Comparison of ENCODE assay signal across 13 mouse cellular contexts in the genomic region with DNA sequence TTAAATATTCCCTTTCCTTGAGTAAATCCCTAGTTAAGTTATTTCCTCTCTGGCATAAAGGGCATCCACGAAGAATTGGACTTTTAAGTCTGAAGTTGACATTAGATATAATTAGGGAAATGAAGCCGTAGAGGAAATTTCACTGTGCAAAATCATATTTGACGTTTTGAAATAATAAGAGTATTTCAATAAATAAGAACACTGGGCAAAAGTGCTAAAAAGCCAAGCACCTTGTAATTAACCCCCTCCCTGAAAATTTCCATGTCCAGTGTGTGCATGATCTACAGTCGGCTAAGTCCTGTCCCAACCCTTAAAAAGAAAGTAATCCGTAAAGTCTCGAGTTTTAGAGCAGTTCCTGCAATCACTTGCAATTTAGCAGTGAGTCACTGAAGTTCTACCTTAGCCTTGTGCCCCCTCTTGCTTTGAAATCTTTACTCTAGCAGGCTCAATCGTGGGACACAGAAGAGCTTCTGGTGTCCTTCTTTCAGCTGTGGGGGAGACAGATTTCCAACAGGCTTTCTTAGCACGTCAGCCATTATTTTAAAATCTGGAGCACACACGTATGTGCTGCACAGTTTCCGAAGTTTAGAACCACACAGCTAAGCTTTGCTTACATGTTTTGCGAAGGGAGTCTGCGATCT.
DNase-seq lines count a peak whose midpoint lies in the region; TF ChIP-seq lines count a peak whose summit lies in the region.
"Had no signal": no experiment of that assay in that cellular context is flagged by ENCODE, and none has a peak within 500 bp of the region (broad histone marks: within the 10 kb centered on the region; RNA-seq: fewer than 3 reads in every experiment).

No protein-coding gene starts in this region.

- DNase-seq in cerebellum, adult 8-10 months = peak; percentile 45
- DNase-seq in cerebellum, adult 11 months = no peak
- DNase-seq in kidney, adult 2 months = no peak
- DNase-seq in kidney, adult 9 months = no peak
- peak; percentile 48 for DNase-seq in A20 (ENCODE audit: low read depth, low spot score)
- DNase-seq in thymus, adult 2 months = no peak
- no peak for DNase-seq in liver
- DNase-seq: heart, postnatal 4 days had no signal

- peak overlapping the region; percentile 98 for H3K27ac ChIP-seq in kidney, adult 2 months (ENCODE audit: insufficient read depth, low read depth, low read length)
- H3K27ac ChIP-seq in thymus, adult 2 months (ENCODE audit: control insufficient read depth, insufficient read depth, low read length) = no peak overlapping the region
- H3K27ac ChIP-seq: forebrain, embryonic 10.5 days; kidney, embryonic 15.5 days; liver, embryonic 14.5 days; macrophage had no signal

- no peak overlapping the region for H3ac ChIP-seq in myocyte (ENCODE audit: control insufficient read depth, insufficient read length)

- no peaks in the 10 kb centered on the region for H3K27me3 ChIP-seq in kidney, adult 2 months (replicated peaks; ENCODE audit: control insufficient read depth, insufficient read depth, low read length)
- H3K27me3 ChIP-seq in myocyte (ENCODE audit: control insufficient read depth, insufficient read depth, insufficient read length) = no peaks in the 10 kb centered on the region
- no peaks in the 10 kb centered on the region for H3K27me3 ChIP-seq in thymus, adult 2 months (ENCODE audit: control insufficient read depth, insufficient read depth, low read length)

- peak overlapping the region; percentile 97 for H3K4me2 ChIP-seq in myocyte (ENCODE audit: low read depth)
- H3K4me2 ChIP-seq: kidney, embryonic 15.5 days had no signal

- WGBS in kidney, adult 2 months = 22% methylated on average over 12 of the region's 12 CpGs
- WGBS in thymus, adult 2 months = 89% methylated on average over 12 of the region's 12 CpGs

- no peak for TF ChIP-seq POLR2A in kidney, adult 2 months (IDR thresholded peaks at IDR 0.05; ENCODE audit: low read depth, low read length)
- peak; percentile 47 for TF ChIP-seq POLR2A in myocyte (IDR thresholded peaks at IDR 0.05; ENCODE audit: insufficient read length, low read depth)
- no peak for TF ChIP-seq POLR2A in thymus, adult 2 months (IDR thresholded peaks at IDR 0.05; ENCODE audit: control insufficient read depth, extremely low read depth, insufficient read depth, low read length, poor library complexity)

- H3K36me3 ChIP-seq in kidney, adult 2 months (ENCODE audit: control insufficient read depth, insufficient read depth, low read length) = no peaks in the 10 kb centered on the region
- H3K36me3 ChIP-seq in myocyte (ENCODE audit: control insufficient read depth, insufficient read depth) = no peaks in the 10 kb centered on the region
- H3K36me3 ChIP-seq in thymus, adult 2 months (ENCODE audit: control insufficient read depth, insufficient read depth, low read length) = 0 out of 2 replicates have a peak, but pooled peaks cover 3% of the 10 kb centered on the region
- H3K36me3 ChIP-seq: forebrain, embryonic 10.5 days had no signal

- H3K4me1 ChIP-seq in kidney, adult 2 months (ENCODE audit: control insufficient read depth, insufficient read depth, low read length) = peaks cover 25% of the 10 kb centered on the region
- peaks cover 34% of the 10 kb centered on the region for H3K4me1 ChIP-seq in thymus, adult 2 months (replicated peaks; ENCODE audit: control insufficient read depth, insufficient read depth, low read length)

- no peak for TF ChIP-seq CTCF in kidney, adult 2 months (conservative IDR thresholded peaks at IDR 0.05; ENCODE audit: insufficient read depth, insufficient read length, low read depth, low read length)
- no peak for TF ChIP-seq CTCF in thymus, adult 2 months (IDR thresholded peaks at IDR 0.05; ENCODE audit: borderline replicate concordance, control insufficient read depth, extremely low read depth, insufficient read depth, low read length, poor library complexity)

- peaks cover 90% of the 10 kb centered on the region for H3K79me2 ChIP-seq in myocyte (ENCODE audit: control insufficient read depth, insufficient read depth)

- H3K4me3 ChIP-seq in kidney, adult 2 months (ENCODE audit: insufficient read depth, low read depth, low read length) = peak overlapping the region; percentile 19; the same call in 1 of the 2 replicates
- peak overlapping the region; percentile 95 for H3K4me3 ChIP-seq in myocyte
- H3K4me3 ChIP-seq in thymus, adult 2 months (ENCODE audit: control insufficient read depth, insufficient read depth, low read length) = no peak overlapping the region
- H3K4me3 ChIP-seq: forebrain, embryonic 10.5 days; kidney, embryonic 15.5 days had no signal

TF ChIP-seq in myocyte, 11 proteins besides CTCF, POLR2A, EP300 and RAD21:
- peak; percentile 43 for TF ChIP-seq POLR2AphosphoS2 (IDR thresholded peaks at IDR 0.05; ENCODE audit: insufficient read length, low read depth)
- peak; percentile 98 for TF ChIP-seq CEBPB (IDR thresholded peaks at IDR 0.05; ENCODE audit: insufficient read depth, poor library complexity, severe bottlenecking)
- TF ChIP-seq USF1 (IDR thresholded peaks at IDR 0.05; ENCODE audit: low read depth) = no peak

Comparison
In these comparisons a context has a peak if more than half of its experiments do, and no peak if none do; other contexts are left out.
1. DNase-seq: peak in cerebellum, adult 8-10 months (single experiment) and A20 (single experiment); none in cerebellum, adult 11 months (single experiment), kidney, adult 2 months (single experiment), kidney, adult 9 months (single experiment), thymus, adult 2 months (single experiment) and liver (single experiment).